Mouse (Mus musculus): ENCODE results near the gene M1ap.

Gene M1ap

GRCm38 (mm10) chr6:83038496-83039012 lies 91.9 kb downstream of the M1ap start:
- DNase-seq = peak; percentile 94

GRCm38 (mm10) chr6:83040601-83041000 lies 93.9 kb downstream of the M1ap start:
- DNase-seq = no peak

- no peak for DNase-seq
These were observed 96.9 kb downstream of the M1ap start for GRCm38 (mm10) chr6:83043561-83043960.

GRCm38 (mm10) chr6:83043993-83044392 lies 97.3 kb downstream of the M1ap start:
- no peak for DNase-seq

GRCm38 (mm10) chr6:83044742-83045141 lies 98.0 kb downstream of the M1ap start:
- DNase-seq = peak; percentile 45

- DNase-seq = no peak
These were observed 102.7 kb downstream of the M1ap start for GRCm38 (mm10) chr6:83049367-83049766.

- no peak for DNase-seq
These were observed 106.6 kb downstream of the M1ap start for GRCm38 (mm10) chr6:83053136-83053960.

GRCm38 (mm10) chr6:83054074-83054851 lies 107.6 kb downstream of the M1ap start, which contains the start of gene Aup1:
TSS of gene Aup1 (plus strand) at chr6:83054521.
- DNase-seq = peak; percentile 98

- no peak for DNase-seq
These were observed 108.2 kb downstream of the M1ap start, which contains the start of gene Htra2 for GRCm38 (mm10) chr6:83054871-83055431. TSS of gene Htra2 (minus strand) at chr6:83055273.

GRCm38 (mm10) chr6:83057790-83058189 lies 111.1 kb downstream of the M1ap start, which contains the start of gene Dqx1:
TSS of gene Dqx1 (plus strand) at chr6:83057844.
- peak; percentile 87 for DNase-seq

- DNase-seq = no peak
These were observed 112.0 kb downstream of the M1ap start for GRCm38 (mm10) chr6:83058725-83059124.

GRCm38 (mm10) chr6:83065995-83066394 lies 119.3 kb downstream of the M1ap start:
- DNase-seq = no peak

GRCm38 (mm10) chr6:83066441-83066840 lies 119.7 kb downstream of the M1ap start:
- DNase-seq = no peak

GRCm38 (mm10) chr6:83068221-83068620 lies 121.5 kb downstream of the M1ap start:
- DNase-seq = no peak

- DNase-seq = no peak
These were observed 122.2 kb downstream of the M1ap start for GRCm38 (mm10) chr6:83068706-83069487.

- no peak for DNase-seq
These were observed 123.0 kb downstream of the M1ap start for GRCm38 (mm10) chr6:83069488-83070246.

- no peak for DNase-seq
These were observed 123.4 kb downstream of the M1ap start, which contains the start of gene Tlx2 for GRCm38 (mm10) chr6:83070247-83070310. TSS of gene Tlx2 (minus strand) at chr6:83070293.

- DNase-seq = no peak
These were observed 123.9 kb downstream of the M1ap start for GRCm38 (mm10) chr6:83070311-83071219.

GRCm38 (mm10) chr6:83071220-83071619 lies 124.5 kb downstream of the M1ap start:
- no peak for DNase-seq

- no peak for DNase-seq
These were observed 128.3 kb downstream of the M1ap start for GRCm38 (mm10) chr6:83074979-83075378.

All from kidney, postnatal 14 days (tissue).